Mouse (Mus musculus): ENCODE results near the gene Hs1bp3. TPM values are rescaled to one million over a fixed set of nuclear protein-coding genes. Genes with fewer than 3 reads are reported as not detected.

Gene Hs1bp3
- total RNA-seq, 1 experiment from 2014 or later = 12.4 TPM

Other genes starting within 250 kb of the Hs1bp3 start
- gene Ldah, start 105.3 kb upstream of the Hs1bp3 start, total RNA-seq (2021) = 41.9 and 43.6 TPM in 2 replicates
- not detected in 2 replicates for gene Gdf7, start 11.5 kb upstream of the Hs1bp3 start, total RNA-seq (2021)
- gene Rhob, start 186.6 kb downstream of the Hs1bp3 start, total RNA-seq (2021) = 201 and 234 TPM in 2 replicates